Mouse (Mus musculus) gastrocnemius, adult 8-10 months (tissue): ENCODE data around the gene Tdo2. TPM values are rescaled to one million over a fixed set of nuclear protein-coding genes. Genes with fewer than 3 reads are reported as not detected.

ENCODE experiments used
- total RNA-seq, 4 experiments: library from RNA; stranded (reverse); gene quantifications; 2 replicates each; pipeline ENCODE4 v1.2.4; 2022

Tdo2 gene
- total RNA-seq, 4 experiments from 2014 or later: 0.13 TPM; not detected in 3

Other genes with a start within 250 kb of the Tdo2 start
- gene Ctso, start 43.6 kb downstream of the Tdo2 start, total RNA-seq: 1 to 10 TPM; 5.3 to 6.1 (median 5.6) TPM
- not detected for gene Asic5, start 6.1 kb upstream of the Tdo2 start, total RNA-seq
- gene Gucy1b1, start 98.5 kb upstream of the Tdo2 start, total RNA-seq: 1 to 10 TPM; 1.7 to 3.7 (median 3.2) TPM
- gene Gucy1a1, start 169.6 kb upstream of the Tdo2 start, total RNA-seq: 1 to 10 TPM; 3.4 to 6.0 (median 4.7) TPM